Mouse (Mus musculus): ENCODE results near the gene Klrc2. TPM values are rescaled to one million over a fixed set of nuclear protein-coding genes. Genes with fewer than 3 reads are reported as not detected.

Gene Klrc2
- polyA plus RNA-seq, 1 experiment from 2014 or later, result not detected

Small RNAs within 50 kb of the gene (microRNA-seq; reads per million reads assigned to microRNA genes)
- not detected for gene Mir680-1

Other genes with a start within 250 kb of the Klrc2 start
- 0.19 and 0.37 TPM in 2 replicates for gene Clec1a, start 208.7 kb downstream of the Klrc2 start, polyA plus RNA-seq (2015; fragmentation: Nextera tagmentation; extraction: Ambion mirVana)
- gene Olr1, start 153.5 kb downstream of the Klrc2 start, polyA plus RNA-seq (2015; fragmentation: Nextera tagmentation; extraction: Ambion mirVana), result 0.65 and 0.95 TPM in 2 replicates
- gene Tmem52b, start 148.1 kb downstream of the Klrc2 start, polyA plus RNA-seq (2015; fragmentation: Nextera tagmentation; extraction: Ambion mirVana), result not detected in 2 replicates
- 35.4 and 38.3 TPM in 2 replicates for gene Gabarapl1, start 127.5 kb downstream of the Klrc2 start, polyA plus RNA-seq (2015; fragmentation: Nextera tagmentation; extraction: Ambion mirVana)
- not detected in 2 replicates for gene Klre1, start 82.8 kb downstream of the Klrc2 start, polyA plus RNA-seq (2015; fragmentation: Nextera tagmentation; extraction: Ambion mirVana)
- 0.27 and 0.48 TPM in 2 replicates for gene Klrd1, start 68.9 kb downstream of the Klrc2 start, polyA plus RNA-seq (2015; fragmentation: Nextera tagmentation; extraction: Ambion mirVana)
- gene Klrk1, start 36.8 kb downstream of the Klrc2 start, polyA plus RNA-seq (2015; fragmentation: Nextera tagmentation; extraction: Ambion mirVana), result 0.25 and 0.32 TPM in 2 replicates
- gene Klrc3, start 17.4 kb downstream of the Klrc2 start, polyA plus RNA-seq (2015; fragmentation: Nextera tagmentation; extraction: Ambion mirVana), result not detected in 2 replicates
- gene Klrc1, start 18.3 kb upstream of the Klrc2 start, polyA plus RNA-seq (2015; fragmentation: Nextera tagmentation; extraction: Ambion mirVana), result not detected in 2 replicates
- gene Klri1, start 56.4 kb upstream of the Klrc2 start, polyA plus RNA-seq (2015; fragmentation: Nextera tagmentation; extraction: Ambion mirVana), result not detected in 2 replicates
- gene Klri2, start 79.8 kb upstream of the Klrc2 start, polyA plus RNA-seq (2015; fragmentation: Nextera tagmentation; extraction: Ambion mirVana), result not detected in 2 replicates
- not detected in 2 replicates for gene Gm156, start 123.6 kb upstream of the Klrc2 start, polyA plus RNA-seq (2015; fragmentation: Nextera tagmentation; extraction: Ambion mirVana)
- gene Gm17631, start 202.0 kb upstream of the Klrc2 start, polyA plus RNA-seq (2015; fragmentation: Nextera tagmentation; extraction: Ambion mirVana), result not detected in 2 replicates
- gene Klra17, start 216.0 kb upstream of the Klrc2 start, polyA plus RNA-seq (2015; fragmentation: Nextera tagmentation; extraction: Ambion mirVana), result 0.12 TPM in 1 of 2 replicates, not detected in the other

Data from liver, embryonic 13.5 days (tissue).